Mouse (Mus musculus) erythroblast, embryonic 14.5 days (primary cell): ENCODE data around the gene 1700025F22Rik. TPM values are rescaled to one million over a fixed set of nuclear protein-coding genes. Genes with fewer than 3 reads are reported as not detected.
"Not testable (repeated sequence)": the region's sequence is repeated elsewhere in the genome, so short reads cannot be mapped to it uniquely, and the experiment has no call there.

Experiments used
- H3K27me3 ChIP-seq: 2 replicates; pipeline ENCODE4 v1.6.1; 2012; ENCODE audit warnings: inconsistent platforms; ENCODE audit not compliant: control insufficient read depth
- H3K36me3 ChIP-seq: 2 replicates; pipeline ENCODE4 v1.6.1; 2012; ENCODE audit warnings: mild to moderate bottlenecking, inconsistent platforms; ENCODE audit not compliant: control insufficient read depth
- H3K4me1 ChIP-seq: 2 replicates; pipeline ENCODE4 v1.6.1; 2012; ENCODE audit warnings: inconsistent platforms; ENCODE audit not compliant: control insufficient read depth
- H3K4me3 ChIP-seq: replicated peaks from 2 replicates; pipeline ENCODE3; 2012; ENCODE audit warnings: moderate library complexity, mild to moderate bottlenecking, inconsistent platforms
- H3K9me3 ChIP-seq: 2 replicates; pipeline ENCODE4 v1.6.1; 2012; ENCODE audit warnings: low read length, inconsistent platforms, mixed read lengths; ENCODE audit not compliant: control insufficient read depth
- GATA1 ChIP-seq: IDR thresholded peaks from 2 replicates; pipeline ENCODE4 v1.6.1; 2012; ENCODE audit warnings: low read length, inconsistent platforms, mixed read lengths
- TAL1 ChIP-seq: IDR thresholded peaks from 3 replicates; pipeline ENCODE4 v1.6.1; 2012; ENCODE audit warnings: low read length, inconsistent platforms, mixed read lengths
- polyA plus RNA-seq: library from polyadenylated mRNA; stranded (reverse); fragments of >175 nt; gene quantifications from 2 replicates; pipeline ENCODE4 v1.2.3, GENCODE M21; 2012

1700025F22Rik gene
- polyA plus RNA-seq, 1 experiment = not detected

DNA sequence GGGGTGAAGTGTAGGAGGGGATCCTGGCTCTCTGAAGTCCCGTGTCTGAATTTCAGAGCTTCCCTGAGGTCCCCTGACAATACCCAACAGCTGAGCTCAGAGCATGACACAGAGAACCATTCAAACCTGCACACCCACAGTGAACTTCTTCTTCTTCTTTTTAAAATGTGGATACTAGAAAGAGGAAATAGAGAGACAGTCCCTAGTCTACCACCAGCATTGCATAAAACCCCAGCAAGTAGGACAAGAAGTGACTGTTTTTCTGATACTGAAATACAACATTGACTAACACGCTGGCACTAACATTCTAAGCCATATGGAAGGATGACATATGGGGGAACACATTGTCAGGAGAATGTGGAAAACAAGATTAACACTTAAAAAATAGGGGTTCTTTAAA, 45.8 kb downstream of the 1700025F22Rik start:
- H3K36me3 ChIP-seq = no peaks in the 10 kb centered on the region
- H3K4me1 ChIP-seq = no peaks in the 10 kb centered on the region
- H3K9me3 ChIP-seq = no peaks in the 10 kb centered on the region
- no peak for TF ChIP-seq TAL1
- no peak for TF ChIP-seq GATA1
- peaks cover 2% of the 10 kb centered on the region; the same call in 1 of the 2 replicates for H3K27me3 ChIP-seq
- H3K4me3 ChIP-seq = no peak overlapping the region

DNA sequence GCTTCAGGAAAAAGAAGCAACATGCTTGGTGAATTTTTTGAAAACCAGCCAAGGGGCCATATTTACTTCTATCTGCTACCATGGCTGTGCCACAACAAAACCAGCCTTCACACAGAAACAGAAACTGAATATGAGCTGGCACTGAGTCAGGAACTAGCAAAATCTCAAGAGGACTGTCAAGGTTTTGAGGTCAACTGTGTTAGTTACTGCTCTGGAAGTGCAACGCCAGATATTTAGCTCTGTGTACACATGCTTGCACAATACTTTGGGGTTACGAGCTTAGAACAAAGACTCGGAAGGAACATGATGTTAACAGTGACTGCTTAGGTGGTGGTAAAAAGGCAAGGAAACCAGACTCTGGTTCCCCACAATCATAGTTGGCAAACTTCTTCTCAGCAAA, 57.4 kb downstream of the 1700025F22Rik start:
- Histone ChIP-seq H3K4me3 (no peak overlapping the region), H3K27me3 (no peaks in the 10 kb centered on the region), H3K9me3 (no peaks in the 10 kb centered on the region), H3K36me3 (no peaks in the 10 kb centered on the region), H3K4me1 (no peaks in the 10 kb centered on the region)
- no peak for TF ChIP-seq GATA1
- TF ChIP-seq TAL1 = no peak

- no peaks in the 10 kb centered on the region for H3K36me3 ChIP-seq
- H3K9me3 ChIP-seq = no peaks in the 10 kb centered on the region
- no peak for TF ChIP-seq GATA1
- TF ChIP-seq TAL1 = no peak
- H3K4me3 ChIP-seq = no peak overlapping the region
- H3K27me3 ChIP-seq = no peaks in the 10 kb centered on the region
- H3K4me1 ChIP-seq = no peaks in the 10 kb centered on the region
Measured at GRCm38 (mm10) chr19:11101880-11102279, 63.2 kb downstream of the 1700025F22Rik start.

DNA sequence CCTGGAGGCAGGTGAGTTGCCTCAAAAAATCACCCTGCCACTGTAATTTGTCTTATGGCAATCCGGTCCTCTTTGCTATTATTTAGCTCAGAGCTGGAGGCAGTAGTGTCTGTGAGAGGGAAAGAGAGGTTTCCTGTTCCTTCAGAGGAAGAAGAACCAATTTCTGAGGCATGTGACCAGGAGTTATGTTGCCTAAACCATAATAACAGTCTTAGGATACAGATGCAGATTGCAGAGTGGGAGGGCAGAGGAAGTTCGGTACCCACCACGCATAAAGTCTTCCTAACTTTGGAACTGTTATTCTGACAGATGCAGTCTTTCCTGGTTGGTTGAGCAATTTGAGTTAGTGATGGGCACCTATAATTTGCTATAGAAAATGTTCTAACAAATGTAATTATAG, 66.7 kb downstream of the 1700025F22Rik start:
- no peak for TF ChIP-seq TAL1
- TF ChIP-seq GATA1 = no peak
- H3K4me3 ChIP-seq = no peak overlapping the region
- H3K36me3 ChIP-seq = no peaks in the 10 kb centered on the region

GRCm38 (mm10) chr19:11092131-11092530, 73.0 kb downstream of the 1700025F22Rik start:
- peaks cover 14% of the 10 kb centered on the region for H3K27me3 ChIP-seq
- not testable (repeated sequence) for H3K9me3 ChIP-seq, H3K4me3 ChIP-seq, H3K36me3 ChIP-seq, H3K4me1 ChIP-seq

More for the DNA sequence above, 66.7 kb downstream of the 1700025F22Rik start:
- no peaks in the 10 kb centered on the region for H3K9me3 ChIP-seq
- H3K27me3 ChIP-seq = peaks cover under 1% of the 10 kb centered on the region; the same call in 1 of the 2 replicates
- H3K4me1 ChIP-seq = no peaks in the 10 kb centered on the region

Other genes with a start within 250 kb of the 1700025F22Rik start
- gene Zp1, start 244.7 kb downstream of the 1700025F22Rik start, polyA plus RNA-seq = not detected in 2 replicates
- gene Ptgdr2, start 228.2 kb downstream of the 1700025F22Rik start, polyA plus RNA-seq = not detected in 2 replicates
- gene Ccdc86, start 216.1 kb downstream of the 1700025F22Rik start, polyA plus RNA-seq = 1.2 and 1.4 TPM in 2 replicates
- gene Ms4a10, start 190.7 kb downstream of the 1700025F22Rik start, polyA plus RNA-seq = not detected in 2 replicates
- gene Ms4a15, start 172.1 kb downstream of the 1700025F22Rik start, polyA plus RNA-seq = not detected in 2 replicates
- not detected in 2 replicates for gene Ms4a18, start 147.3 kb downstream of the 1700025F22Rik start, polyA plus RNA-seq
- not detected in 2 replicates for gene Ms4a8a, start 84.2 kb downstream of the 1700025F22Rik start, polyA plus RNA-seq
- not detected in 2 replicates for gene 1700017D01Rik, start 34.4 kb downstream of the 1700025F22Rik start, polyA plus RNA-seq
- not detected in 2 replicates for gene Ms4a13, start 31.4 kb upstream of the 1700025F22Rik start, polyA plus RNA-seq
- gene Ms4a12, start 67.1 kb upstream of the 1700025F22Rik start, polyA plus RNA-seq = not detected in 2 replicates
- not detected in 2 replicates for gene Ms4a1, start 100.9 kb upstream of the 1700025F22Rik start, polyA plus RNA-seq
- not detected in 2 replicates for gene Ms4a5, start 118.6 kb upstream of the 1700025F22Rik start, polyA plus RNA-seq
- gene Ms4a14, start 149.1 kb upstream of the 1700025F22Rik start, polyA plus RNA-seq = not detected in 2 replicates
- not detected in 2 replicates for gene Ms4a7, start 170.8 kb upstream of the 1700025F22Rik start, polyA plus RNA-seq
- gene Ms4a4a, start 210.2 kb upstream of the 1700025F22Rik start, polyA plus RNA-seq = not detected in 2 replicates
- not detected in 2 replicates for gene Ms4a4c, start 239.4 kb upstream of the 1700025F22Rik start, polyA plus RNA-seq